Mouse (Mus musculus) liver, embryonic 14.5 days (tissue): ENCODE results near the gene Mms22l. TPM values are rescaled to one million over a fixed set of nuclear protein-coding genes. Genes with fewer than 3 reads are reported as not detected.

Experiments used
- ATAC-seq: fragments of 200-750 bp; cut with Nextera tagmentation; 2 replicates; pipeline ENCODE4 v1.8.0; 2017; ENCODE audit warnings: moderate number of reproducible peaks, mild to moderate bottlenecking, moderate library complexity; ENCODE audit not compliant: insufficient read depth
- DNase-seq, 3 experiments: peaks; one replicate each; pipeline ENCODE4 v3.0.0-alpha.2; 2012 to 2013; ENCODE audit warnings: low read depth in 3 of 3, low spot score in 3 of 3
- H3K27ac ChIP-seq: fragments of 300-500 bp; sonication (generic); 2 replicates; pipeline ENCODE4 v1.5.1; 2014; ENCODE audit warnings: moderate library complexity, mild to moderate bottlenecking, control low read depth, inconsistent platforms
- H3K27me3 ChIP-seq: fragments of 300-500 bp; sonication (generic); 2 replicates; pipeline ENCODE4 v1.6.1; 2014; ENCODE audit warnings: mild to moderate bottlenecking, low read length, moderate library complexity; ENCODE audit not compliant: control insufficient read depth, insufficient read depth
- H3K36me3 ChIP-seq: fragments of 300-500 bp; sonication (generic); replicated peaks from 2 replicates; pipeline ENCODE4 v1.6.1; 2014; ENCODE audit warnings: low read depth; ENCODE audit not compliant: control insufficient read depth, insufficient read depth
- H3K4me1 ChIP-seq, 2 experiments: fragments of 200-500 bp in 1 of 2; fragments of 300-500 bp in 1 of 2; sonication (generic) in 1 of 2; replicated peaks; 2 replicates each; pipeline ENCODE4 v1.6.1; 2012 to 2014; ENCODE audit warnings: antibody characterized with exemption in 1 of 2, inconsistent platforms in 1 of 2, low read length in 1 of 2; ENCODE audit not compliant: control insufficient read depth in 2 of 2, insufficient read depth in 2 of 2
- H3K4me2 ChIP-seq: fragments of 300-500 bp; sonication (generic); 2 replicates; pipeline ENCODE4 v1.6.1; 2014; ENCODE audit warnings: low read depth, mild to moderate bottlenecking, control low read depth, moderate library complexity
- H3K4me3 ChIP-seq, 2 experiments: fragments of 200-500 bp in 1 of 2; fragments of 300-500 bp in 1 of 2; sonication (generic) in 1 of 2; 2 replicates each; pipeline ENCODE4 v1.5.1; 2012 to 2014; ENCODE audit warnings: low read depth in 2 of 2, low read length in 2 of 2, mild to moderate bottlenecking in 2 of 2, control low read depth in 1 of 2, inconsistent platforms in 1 of 2, moderate library complexity in 1 of 2; ENCODE audit not compliant: insufficient read depth in 1 of 2
- H3K9ac ChIP-seq: fragments of 300-500 bp; sonication (generic); replicated peaks from 2 replicates; pipeline ENCODE4 v1.6.1; 2014; ENCODE audit warnings: mild to moderate bottlenecking, control low read depth, moderate library complexity
- H3K9me3 ChIP-seq: fragments of 300-500 bp; sonication (generic); 2 replicates; pipeline ENCODE4 v1.6.1; 2016; ENCODE audit warnings: low read length, mixed read lengths; ENCODE audit not compliant: control insufficient read depth
- CTCF ChIP-seq: IDR thresholded peaks from 2 replicates; pipeline ENCODE4 v1.5.1; 2016; ENCODE audit warnings: antibody characterized with exemption, low read depth, control low read depth
- EP300 ChIP-seq: IDR thresholded peaks from 2 replicates; pipeline ENCODE4 v1.6.1; 2016; ENCODE audit warnings: antibody characterized with exemption, low read depth
- WGBS: fragments of 180-500 bp; shearing (Covaris S2); extraction: QIAGEN DNeasy Blood & Tissue Kit; methylation state at CpG from one replicate; pipeline ENCODE4 v1.1.7; 2014; ENCODE audit not compliant: insufficient replicate concordance; 5-methylcytosine and 5-hydroxymethylcytosine counted together
- polyA plus RNA-seq, 2 experiments: library from polyadenylated mRNA; depleted of rRNA in 1 of 2; stranded (reverse) in 1 of 2; unstranded in 1 of 2; fragments of >200 nt; fragmentation: Nextera tagmentation in 1 of 2; extraction: Ambion mirVana in 1 of 2; gene quantifications; 2 replicates each; pipeline versions ENCODE4 v1.2.1 to v1.2.3; 2012 to 2014

Mms22l gene
- polyA plus RNA-seq, 2 experiments, result 17.0 to 20.1 TPM

DNA sequence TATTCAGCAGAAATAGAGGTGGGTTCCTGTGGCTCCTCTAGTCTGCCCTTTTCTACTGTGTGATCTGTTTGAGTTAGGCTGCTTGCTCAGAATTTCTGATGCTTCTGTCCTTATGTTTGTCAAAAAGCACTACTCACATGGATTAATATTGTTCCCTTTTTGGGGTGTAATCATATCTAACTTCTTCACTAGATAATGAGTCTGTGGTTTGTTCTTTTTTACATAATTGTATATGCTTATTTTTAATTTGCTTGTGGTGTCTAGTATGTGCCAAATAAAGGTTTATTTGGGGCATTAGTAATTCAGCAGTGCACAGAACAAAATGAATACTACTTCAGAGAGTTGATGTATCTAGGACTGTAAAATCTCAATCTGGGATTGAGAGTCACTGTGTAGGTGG is 98.6 kb downstream of the Mms22l start:
- Histone ChIP-seq H3K27me3 (no peaks in the 10 kb centered on the region), H3K4me1 (peaks cover 2 to 4% of the 10 kb centered on the region in 2 experiments; a peak in 2 of 4 replicates), H3K27ac (no peak overlapping the region), H3K4me2 (no peak overlapping the region), H3K9me3 (no peaks in the 10 kb centered on the region), H3K4me3 (no peak overlapping the region), H3K9ac (no peak overlapping the region), H3K36me3 (peaks cover 24% of the 10 kb centered on the region)
- no peak for TF ChIP-seq CTCF
- TF ChIP-seq EP300, result no peak
- DNase-seq (no peak), ATAC-seq (no peak)

DNA sequence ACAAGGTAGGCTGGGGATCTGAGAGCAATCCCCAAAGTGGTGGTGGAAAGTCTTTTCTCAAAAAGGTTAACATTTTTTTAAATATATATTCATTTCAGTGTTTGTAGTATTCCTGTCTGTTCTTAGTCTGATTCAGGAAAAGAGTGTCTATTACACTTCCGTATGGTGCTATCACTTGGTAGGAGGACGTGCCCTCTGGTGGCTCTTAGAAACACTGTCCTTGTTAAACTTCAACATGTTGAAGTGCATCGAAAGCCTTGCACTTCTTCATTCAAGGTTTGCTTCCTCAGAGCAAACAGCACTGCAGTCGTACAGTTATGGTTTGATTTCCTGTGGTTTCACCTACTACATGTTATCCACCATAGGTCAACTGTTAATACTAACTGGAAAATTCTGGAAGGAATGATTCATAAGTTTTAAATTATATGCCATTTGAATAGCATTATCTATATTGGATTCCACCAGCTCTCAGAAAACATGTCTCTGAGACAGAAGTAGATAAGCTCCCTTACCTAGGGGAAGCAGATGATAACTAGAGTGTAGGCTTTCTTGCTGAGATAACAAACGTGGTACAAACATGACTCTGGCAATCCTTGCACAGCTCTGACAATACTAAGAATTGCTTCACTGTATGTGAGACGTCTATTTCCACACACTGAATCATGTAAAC is 100.8 kb downstream of the Mms22l start:
- 33% methylated on average over 6 of the region's 6 CpGs for WGBS
- Histone ChIP-seq H3K36me3 (peaks cover 40% of the 10 kb centered on the region), H3K27ac (no peak overlapping the region), H3K27me3 (no peaks in the 10 kb centered on the region), H3K9me3 (no peaks in the 10 kb centered on the region), H3K4me3 (no peak overlapping the region), H3K4me1 (peaks cover 2 to 4% of the 10 kb centered on the region in 2 experiments; a peak in 2 of 4 replicates), H3K9ac (no peak overlapping the region), H3K4me2 (no peak overlapping the region)
- ATAC-seq, result peak; percentile 86
- TF ChIP-seq CTCF (peak; percentile 22; the same call in 1 of the 2 replicates), EP300 (peak; percentile 72)
- DNase-seq, result peak in 2 of 3 experiments; percentile 10 to 17

DNA sequence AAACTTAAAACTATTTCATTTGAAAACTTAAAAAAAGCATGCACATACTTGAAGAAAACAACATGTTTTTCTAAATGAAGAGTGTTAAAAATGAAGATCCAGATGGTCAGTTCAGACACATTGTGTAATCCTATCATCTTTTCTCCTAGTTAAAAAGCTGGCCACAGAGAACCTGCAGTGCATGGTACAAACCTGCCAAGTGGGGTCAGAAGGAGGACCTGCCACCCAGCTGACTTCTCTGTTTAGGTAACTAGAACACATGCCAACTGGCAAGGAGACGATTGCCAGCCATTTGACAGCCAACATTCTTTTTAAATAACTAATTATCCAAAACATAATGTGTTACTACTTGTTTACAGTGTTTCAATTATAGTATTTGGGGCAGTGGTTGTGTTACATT is 102.4 kb downstream of the Mms22l start:
- Histone ChIP-seq H3K4me3 (no peak overlapping the region), H3K9me3 (no peaks in the 10 kb centered on the region), H3K4me1 (peaks cover 2 to 4% of the 10 kb centered on the region in 2 experiments; a peak in 2 of 4 replicates), H3K9ac (no peak overlapping the region), H3K27me3 (no peaks in the 10 kb centered on the region), H3K36me3 (peaks cover 41% of the 10 kb centered on the region), H3K27ac (no peak overlapping the region), H3K4me2 (no peak overlapping the region)
- 88% methylated on average over 1 of the region's 1 CpGs for WGBS
- DNase-seq, result no peak
- no peak for TF ChIP-seq CTCF
- TF ChIP-seq EP300, result no peak
- ATAC-seq, result no peak

DNA sequence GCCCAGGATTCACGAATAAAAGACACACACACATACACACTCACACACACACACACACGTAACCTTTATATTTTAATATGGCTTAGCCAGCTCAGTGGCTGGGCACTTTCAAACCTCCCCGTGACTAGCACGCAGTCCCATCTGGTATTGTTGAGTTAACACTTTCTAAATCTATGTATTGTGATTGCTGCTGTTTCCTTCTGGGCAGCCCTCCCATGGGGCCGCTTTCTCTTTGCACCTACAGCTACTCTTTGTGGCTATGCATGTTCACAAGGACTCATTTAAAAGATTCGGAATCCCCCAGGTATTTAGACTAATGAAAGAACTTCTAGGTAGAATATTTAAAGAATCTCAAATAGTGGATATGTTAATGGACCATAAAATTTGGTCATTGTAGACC is 105.5 kb downstream of the Mms22l start:
- no peaks in the 10 kb centered on the region for H3K27me3 ChIP-seq
- H3K36me3 ChIP-seq, result peaks cover 38% of the 10 kb centered on the region
- 84% methylated on average over 6 of the region's 6 CpGs for WGBS
- no peaks in the 10 kb centered on the region for H3K9me3 ChIP-seq
- H3K4me3 ChIP-seq, result no peak overlapping the region
- H3K4me1 ChIP-seq, result peaks cover 2% of the 10 kb centered on the region in 2 experiments; a peak in 2 of 4 replicates
- ATAC-seq (no peak), DNase-seq (no peak)
- H3K27ac ChIP-seq, result no peak overlapping the region
- H3K9ac ChIP-seq, result no peak overlapping the region
- TF ChIP-seq CTCF, result no peak
- no peak for TF ChIP-seq EP300
- no peak overlapping the region for H3K4me2 ChIP-seq

DNA sequence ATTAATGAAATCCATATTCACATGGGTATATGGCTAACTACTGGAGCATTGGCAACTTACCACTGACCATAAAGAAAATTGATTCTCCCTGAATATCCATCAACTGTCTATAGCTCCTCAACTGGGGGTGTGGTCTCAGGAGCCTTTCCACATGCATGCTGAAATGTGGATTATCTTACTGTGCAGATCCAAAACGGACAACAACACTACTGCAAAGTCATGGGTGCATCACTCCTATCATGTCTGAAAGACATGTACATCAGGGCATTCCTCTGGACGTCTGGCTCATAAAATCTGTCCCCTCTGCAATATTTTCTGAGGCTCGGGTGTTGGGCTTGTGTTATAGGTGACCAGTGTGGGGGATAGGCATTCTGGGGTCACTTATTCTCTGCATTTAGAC is 112.8 kb downstream of the Mms22l start:
- no peaks in the 10 kb centered on the region for H3K36me3 ChIP-seq
- no peak overlapping the region for H3K27ac ChIP-seq
- no peaks in the 10 kb centered on the region for H3K27me3 ChIP-seq
- 0 out of 4 replicates have a peak, but pooled peaks cover 0 to 3% of the 10 kb centered on the region in 2 experiments for H3K4me1 ChIP-seq
- 46% methylated on average over 3 of the region's 3 CpGs for WGBS
- TF ChIP-seq CTCF (no peak), EP300 (no peak)
- no peaks in the 10 kb centered on the region for H3K9me3 ChIP-seq
- ATAC-seq (peak; percentile 77; the same call in 1 of the 2 replicates), DNase-seq (peak in 1 of 3 experiments; percentile 14)
- no peak overlapping the region for H3K4me3 ChIP-seq
- no peak overlapping the region for H3K9ac ChIP-seq
- H3K4me2 ChIP-seq, result no peak overlapping the region
